Mouse (Mus musculus) stomach, postnatal 0 days (tissue): ENCODE measurements around the gene Eid3. TPM values are rescaled to one million over a fixed set of nuclear protein-coding genes. Genes with fewer than 3 reads are reported as not detected.
A peak's percentile ranks its signal among the peaks of the same experiment; 100 is the strongest.

Source experiments
- ATAC-seq: fragments of 200-750 bp; cut with Nextera tagmentation; 2 replicates; pipeline ENCODE4 v1.8.0; 2017; ENCODE audit not compliant: low FRiP score, low TSS enrichment
- DNase-seq: peaks from one replicate; pipeline ENCODE4 v3.0.0-alpha.2; 2016; ENCODE audit warnings: low spot score
- H3K27ac ChIP-seq: fragments of 300-500 bp; sonication (generic); replicated peaks from 2 replicates; pipeline ENCODE4 v1.5.1; 2014; ENCODE audit warnings: mild to moderate bottlenecking, control low read depth
- H3K27me3 ChIP-seq: fragments of 300-500 bp; sonication (generic); 2 replicates; pipeline ENCODE4 v1.6.1; 2014; ENCODE audit warnings: low read length; ENCODE audit not compliant: control insufficient read depth, insufficient read depth
- H3K36me3 ChIP-seq: fragments of 300-500 bp; sonication (generic); 2 replicates; pipeline ENCODE4 v1.6.1; 2014; ENCODE audit warnings: low read length, mixed read lengths; ENCODE audit not compliant: control insufficient read depth, insufficient read depth
- H3K4me1 ChIP-seq: fragments of 300-500 bp; sonication (generic); replicated peaks from 2 replicates; pipeline ENCODE4 v1.6.1; 2014; ENCODE audit warnings: antibody characterized with exemption; ENCODE audit not compliant: control insufficient read depth, insufficient read depth
- H3K4me2 ChIP-seq: fragments of 300-500 bp; sonication (generic); replicated peaks from 2 replicates; pipeline ENCODE4 v1.6.1; 2014; ENCODE audit warnings: low read depth, mild to moderate bottlenecking, control low read depth, moderate library complexity
- H3K4me3 ChIP-seq: fragments of 300-500 bp; sonication (generic); 2 replicates; pipeline ENCODE4 v1.5.1; 2014; ENCODE audit warnings: low read depth, low read length, control low read depth
- H3K9ac ChIP-seq: fragments of 300-500 bp; sonication (generic); 2 replicates; pipeline ENCODE4 v1.6.1; 2014; ENCODE audit warnings: mild to moderate bottlenecking, low read length, control low read depth, mixed read lengths
- H3K9me3 ChIP-seq: fragments of 300-500 bp; sonication (generic); 2 replicates; pipeline ENCODE4 v1.6.1; 2016; ENCODE audit warnings: low read length; ENCODE audit not compliant: control insufficient read depth
- CTCF ChIP-seq: IDR thresholded peaks from 2 replicates; pipeline ENCODE4 v1.5.1; 2016; ENCODE audit warnings: antibody characterized with exemption, low read depth, mild to moderate bottlenecking, moderate library complexity
- EP300 ChIP-seq: optimal IDR thresholded peaks from 2 replicates; pipeline ENCODE3; 2016; ENCODE audit warnings: antibody characterized with exemption
- WGBS: fragments of 180-500 bp; shearing (Covaris S2); extraction: QIAGEN DNeasy Blood & Tissue Kit; methylation state at CpG from one replicate; pipeline ENCODE4 v1.1.7; 2014; 5-methylcytosine and 5-hydroxymethylcytosine counted together
- polyA plus RNA-seq: library from polyadenylated mRNA; unstranded; fragments of >200 nt; fragmentation: Nextera tagmentation; extraction: Ambion mirVana; gene quantifications from 2 replicates; pipeline ENCODE4 v1.2.1, GENCODE M21; 2015

Gene Eid3
- 0.36 and 0.38 TPM in 2 replicates for polyA plus RNA-seq

GRCm38 (mm10) chr10:82866356-82866755 lies at the start of gene Eid3:
TSS of gene Eid3 (plus strand) at chr10:82866626.
- 0 out of 2 replicates have a peak, but pooled peaks cover 3% of the 10 kb centered on the region for H3K4me1 ChIP-seq
- 71% methylated on average over 9 of the region's 9 CpGs for WGBS
- ATAC-seq = 0 out of 2 replicates have a peak, but pooled peaks have one; percentile 23
- no peak within 1 kb of the TSS for H3K9ac ChIP-seq
- no peaks in the 10 kb centered on the region for H3K9me3 ChIP-seq
- no peak within 1 kb of the TSS for H3K4me3 ChIP-seq
- H3K27ac ChIP-seq = no peak within 1 kb of the TSS
- H3K36me3 ChIP-seq = no peaks in the 10 kb centered on the region; the same call in 1 of the 2 replicates
- H3K27me3 ChIP-seq = no peaks in the 10 kb centered on the region
- H3K4me2 ChIP-seq = no peak within 1 kb of the TSS
- no peak for TF ChIP-seq EP300
- TF ChIP-seq CTCF = no peak
- peak; percentile 30 for DNase-seq

- H3K36me3 ChIP-seq = no peaks in the 10 kb centered on the region
- no peak overlapping the region for H3K9ac ChIP-seq
- no peaks in the 10 kb centered on the region for H3K27me3 ChIP-seq
- no peak overlapping the region for H3K4me3 ChIP-seq
- H3K27ac ChIP-seq = no peak overlapping the region
- WGBS = 87% methylated on average over 3 of the region's 3 CpGs
- TF ChIP-seq EP300 (no peak), CTCF (no peak)
- H3K4me1 ChIP-seq = no peaks in the 10 kb centered on the region
- H3K9me3 ChIP-seq = no peaks in the 10 kb centered on the region
- no peak overlapping the region for H3K4me2 ChIP-seq
- DNase-seq (no peak), ATAC-seq (no peak)
Measured at GRCm38 (mm10) chr10:82817514-82817913, 48.9 kb upstream of the Eid3 start.

GRCm38 (mm10) chr10:82817936-82818335 lies 48.5 kb upstream of the Eid3 start:
- WGBS = 63% methylated on average over 9 of the region's 9 CpGs
- H3K9ac ChIP-seq = no peak overlapping the region
- no peak overlapping the region for H3K4me2 ChIP-seq
- no peaks in the 10 kb centered on the region for H3K27me3 ChIP-seq
- ATAC-seq (no peak), DNase-seq (no peak)
- H3K36me3 ChIP-seq = no peaks in the 10 kb centered on the region
- H3K4me3 ChIP-seq = no peak overlapping the region
- H3K9me3 ChIP-seq = no peaks in the 10 kb centered on the region
- no peak for TF ChIP-seq CTCF
- no peak for TF ChIP-seq EP300
- H3K4me1 ChIP-seq = no peaks in the 10 kb centered on the region
- H3K27ac ChIP-seq = no peak overlapping the region

GRCm38 (mm10) chr10:82818661-82819060 lies 47.8 kb upstream of the Eid3 start:
- Histone ChIP-seq H3K9me3 (no peaks in the 10 kb centered on the region), H3K27ac (no peak overlapping the region), H3K36me3 (no peaks in the 10 kb centered on the region), H3K27me3 (no peaks in the 10 kb centered on the region), H3K4me3 (no peak overlapping the region), H3K4me2 (no peak overlapping the region), H3K9ac (no peak overlapping the region), H3K4me1 (no peaks in the 10 kb centered on the region)
- no peak for ATAC-seq
- DNase-seq = no peak
- no peak for TF ChIP-seq EP300
- no peak for TF ChIP-seq CTCF
- 77% methylated on average over 6 of the region's 6 CpGs for whole genome bisulfite sequencing

- no peak for ATAC-seq
- Histone ChIP-seq H3K9ac (no peak overlapping the region), H3K36me3 (no peaks in the 10 kb centered on the region), H3K27me3 (no peaks in the 10 kb centered on the region), H3K4me3 (no peak overlapping the region), H3K27ac (no peak overlapping the region), H3K4me1 (no peaks in the 10 kb centered on the region), H3K9me3 (no peaks in the 10 kb centered on the region), H3K4me2 (no peak overlapping the region)
- DNase-seq = no peak
- TF ChIP-seq EP300 = no peak
- TF ChIP-seq CTCF = no peak
- WGBS = 70% methylated on average over 14 of the region's 14 CpGs
Measured at GRCm38 (mm10) chr10:82823108-82823778, 43.2 kb upstream of the Eid3 start.

GRCm38 (mm10) chr10:82823779-82824177 lies 42.6 kb upstream of the Eid3 start:
- TF ChIP-seq CTCF = no peak
- TF ChIP-seq EP300 = no peak
- Histone ChIP-seq H3K27me3 (no peaks in the 10 kb centered on the region), H3K9ac (no peak overlapping the region), H3K4me1 (no peaks in the 10 kb centered on the region), H3K9me3 (no peaks in the 10 kb centered on the region), H3K4me3 (no peak overlapping the region), H3K27ac (no peak overlapping the region), H3K4me2 (no peak overlapping the region), H3K36me3 (no peaks in the 10 kb centered on the region)
- WGBS = 77% methylated on average over 5 of the region's 5 CpGs
- DNase-seq (no peak), ATAC-seq (no peak)
